Mouse (Mus musculus) midbrain, postnatal 0 days (tissue): ENCODE measurements at regions not wholly inside any gene's neighbourhood (a gene's known extent, or its start where the extent isn't known, plus 50 kb on each side); places are given as distances from the start of the nearest gene placed in this dataset.

Experiments
- ATAC-seq: fragments of 200-750 bp; cut with Nextera tagmentation; 2 replicates; pipeline ENCODE4 v1.8.0; 2017; ENCODE audit warnings: moderate number of reproducible peaks, mild to moderate bottlenecking, moderate TSS enrichment, moderate library complexity; ENCODE audit not compliant: low FRiP score
- DNase-seq: peaks from one replicate; pipeline ENCODE4 v3.0.0-alpha.2; 2015; ENCODE audit warnings: low spot score
- H3K27ac ChIP-seq: fragments of 300-500 bp; sonication (generic); 2 replicates; pipeline ENCODE4 v1.5.1; 2014; ENCODE audit warnings: low read depth, mild to moderate bottlenecking, low read length, mixed read lengths
- H3K27me3 ChIP-seq: fragments of 300-500 bp; sonication (generic); 2 replicates; pipeline ENCODE4 v1.6.1; 2014; ENCODE audit warnings: low read length, control low read depth, mixed read lengths; ENCODE audit not compliant: insufficient read depth
- H3K36me3 ChIP-seq: fragments of 300-500 bp; sonication (generic); 2 replicates; pipeline ENCODE4 v1.6.1; 2014; ENCODE audit warnings: low read length, control low read depth, mixed read lengths; ENCODE audit not compliant: insufficient read depth
- H3K4me1 ChIP-seq: fragments of 300-500 bp; sonication (generic); 2 replicates; pipeline ENCODE4 v1.6.1; 2014; ENCODE audit warnings: mild to moderate bottlenecking, control low read depth, antibody characterized with exemption, low read length, mixed read lengths; ENCODE audit not compliant: insufficient read depth
- H3K4me2 ChIP-seq: fragments of 300-500 bp; sonication (generic); 2 replicates; pipeline ENCODE4 v1.6.1; 2014; ENCODE audit warnings: low read depth, mild to moderate bottlenecking, low read length, mixed read lengths; ENCODE audit not compliant: poor library complexity, severe bottlenecking
- H3K4me3 ChIP-seq: fragments of 300-500 bp; sonication (generic); 2 replicates; pipeline ENCODE4 v1.5.1; 2014; ENCODE audit warnings: low read depth, mild to moderate bottlenecking, low read length, moderate library complexity
- H3K9ac ChIP-seq: fragments of 300-500 bp; sonication (generic); replicated peaks from 2 replicates; pipeline ENCODE4 v1.6.1; 2014; ENCODE audit warnings: mild to moderate bottlenecking, low read length, moderate library complexity, mixed read lengths; ENCODE audit not compliant: poor library complexity, severe bottlenecking
- H3K9me3 ChIP-seq: fragments of 300-500 bp; sonication (generic); 2 replicates; pipeline ENCODE4 v1.6.1; 2016; ENCODE audit warnings: low read length, control low read depth
- CTCF ChIP-seq: IDR thresholded peaks from 2 replicates; pipeline ENCODE4 v1.5.1; 2016; ENCODE audit warnings: antibody characterized with exemption, mild to moderate bottlenecking
- WGBS: fragments of 180-500 bp; shearing (Covaris S2); extraction: QIAGEN DNeasy Blood & Tissue Kit; methylation state at CpG from one replicate; pipeline ENCODE4 v1.1.7; 2014; 5-methylcytosine and 5-hydroxymethylcytosine counted together

- H3K27ac ChIP-seq: no peak overlapping the region
- H3K9ac ChIP-seq: no peak overlapping the region
- no peak overlapping the region for H3K4me3 ChIP-seq
- H3K9me3 ChIP-seq: no peaks in the 10 kb centered on the region
- no peaks in the 10 kb centered on the region for H3K36me3 ChIP-seq
- ATAC-seq (no peak), DNase-seq (no peak)
- 91% methylated on average over 4 of the region's 4 CpGs for WGBS
- H3K27me3 ChIP-seq: no peaks in the 10 kb centered on the region
- TF ChIP-seq CTCF: no peak
- H3K4me2 ChIP-seq: no peak overlapping the region
- H3K4me1 ChIP-seq: no peaks in the 10 kb centered on the region
These were observed 1272.8 kb downstream of the Efna5 start for GRCm38 (mm10) chr17:61608286-61608685.

DNA sequence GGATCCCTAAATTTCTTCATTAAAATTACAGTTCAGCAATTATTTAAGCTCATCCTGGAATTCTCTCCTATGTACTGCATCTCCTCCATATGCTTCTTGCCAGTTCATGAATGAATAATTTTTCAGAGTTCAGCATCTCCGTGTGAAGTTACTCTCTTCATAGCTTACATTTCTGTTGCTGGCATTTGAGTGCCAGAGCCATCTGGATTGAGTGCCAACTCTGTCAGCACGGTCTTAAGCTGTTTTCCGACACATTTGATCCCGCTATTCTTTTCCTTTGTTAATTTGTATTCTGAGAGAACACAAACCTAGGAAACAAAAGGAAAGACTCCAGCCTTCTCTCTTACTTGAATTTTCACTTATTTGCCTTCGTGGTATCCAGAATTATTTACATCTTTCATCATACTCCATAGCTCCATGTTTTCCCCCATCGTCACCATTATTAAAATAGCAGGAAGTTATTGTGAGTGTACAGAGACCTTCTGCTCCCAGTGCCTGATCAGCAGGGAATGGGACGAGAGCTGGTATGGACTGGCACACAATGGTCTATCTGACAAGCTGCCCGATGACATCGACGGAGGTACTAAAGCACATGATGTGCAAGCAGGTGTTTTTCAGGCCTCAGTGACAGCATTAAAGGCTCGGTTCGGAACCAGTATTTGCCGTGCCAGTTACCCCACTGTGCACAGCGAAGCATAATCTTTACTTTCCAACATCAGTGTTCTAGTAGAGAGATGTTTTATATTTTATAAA, 1274.2 kb downstream of the Efna5 start:
- Histone ChIP-seq H3K27ac (no peak overlapping the region), H3K27me3 (no peaks in the 10 kb centered on the region), H3K4me2 (0 out of 2 replicates have a peak overlapping the region, but pooled peaks have one; percentile 9), H3K4me1 (no peaks in the 10 kb centered on the region), H3K9ac (no peak overlapping the region), H3K36me3 (no peaks in the 10 kb centered on the region), H3K4me3 (no peak overlapping the region), H3K9me3 (no peaks in the 10 kb centered on the region)
- ATAC-seq (no peak), DNase-seq (peak; percentile 70)
- 55% methylated on average over 14 of the region's 14 CpGs for WGBS
- no peak for TF ChIP-seq CTCF

DNA sequence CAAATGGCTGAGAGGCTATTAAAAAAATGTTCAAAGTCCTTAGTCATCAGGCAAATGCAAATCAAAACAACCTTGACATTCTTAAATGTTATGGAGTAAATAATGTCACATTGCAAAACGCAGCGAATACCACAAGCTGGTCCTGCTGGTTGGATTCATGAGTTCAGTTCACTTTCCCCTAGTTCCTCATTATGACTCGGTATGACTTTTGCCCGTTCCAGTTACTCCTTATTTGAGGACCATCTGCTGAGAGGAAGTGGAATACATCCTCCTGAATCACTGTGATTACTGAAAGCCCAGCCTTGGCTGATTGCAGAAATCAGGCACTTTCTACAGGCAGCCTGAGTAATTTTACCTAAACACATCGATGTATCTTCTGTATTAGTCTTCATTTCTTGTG, 1276.9 kb downstream of the Efna5 start:
- no peaks in the 10 kb centered on the region for H3K4me1 ChIP-seq
- DNase-seq (no peak), ATAC-seq (no peak)
- H3K27me3 ChIP-seq: no peaks in the 10 kb centered on the region
- no peaks in the 10 kb centered on the region for H3K9me3 ChIP-seq
- 90% methylated on average over 5 of the region's 5 CpGs for WGBS
- no peak overlapping the region for H3K9ac ChIP-seq
- H3K4me2 ChIP-seq: no peak overlapping the region
- H3K36me3 ChIP-seq: no peaks in the 10 kb centered on the region
- H3K4me3 ChIP-seq: no peak overlapping the region
- no peak for TF ChIP-seq CTCF
- no peak overlapping the region for H3K27ac ChIP-seq

DNA sequence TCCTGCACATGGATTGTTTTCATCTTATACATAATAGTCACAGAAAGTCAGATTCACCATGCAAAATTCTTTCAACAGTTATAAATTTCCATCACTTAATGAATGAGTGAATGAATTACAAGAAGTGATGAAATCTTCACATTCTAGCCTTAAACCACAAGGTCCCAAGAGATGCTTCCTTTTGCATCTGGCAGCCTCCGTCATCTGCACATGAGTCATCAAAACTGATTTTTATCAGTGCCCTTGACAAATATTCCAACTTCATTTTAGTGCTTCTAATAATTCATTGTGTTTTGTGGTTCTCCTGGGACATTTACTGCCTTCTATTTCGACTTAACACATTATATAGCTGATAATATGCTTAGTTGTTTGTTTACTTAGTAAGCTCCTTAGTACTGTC, 1291.9 kb downstream of the Efna5 start:
- Histone ChIP-seq H3K9ac (no peak overlapping the region), H3K4me3 (no peak overlapping the region), H3K4me2 (no peak overlapping the region), H3K27ac (no peak overlapping the region), H3K4me1 (no peaks in the 10 kb centered on the region), H3K27me3 (no peaks in the 10 kb centered on the region), H3K9me3 (0 out of 2 replicates have a peak, but pooled peaks cover 3% of the 10 kb centered on the region), H3K36me3 (no peaks in the 10 kb centered on the region)
- ATAC-seq (no peak), DNase-seq (no peak)
- 72% methylated on average over 2 of the region's 2 CpGs for WGBS
- no peak for TF ChIP-seq CTCF

DNA sequence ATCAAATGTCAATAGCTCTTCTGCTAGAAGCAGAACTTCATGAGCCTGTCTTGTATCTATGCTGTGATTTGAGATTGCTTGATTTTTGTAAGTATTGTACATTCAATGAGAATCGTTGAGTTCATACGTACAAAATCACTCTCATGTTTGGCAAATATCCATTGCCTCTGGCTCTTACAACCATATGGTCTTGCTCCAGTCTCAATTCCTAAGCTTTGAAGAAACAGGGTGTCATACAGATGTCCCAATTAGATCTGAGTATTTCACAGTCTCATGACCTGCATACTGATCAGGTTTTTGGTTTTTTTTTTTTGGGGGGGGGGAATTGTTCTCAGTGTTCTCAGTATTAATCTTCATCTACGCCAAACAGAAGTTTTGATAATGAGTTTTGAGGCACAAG, 1302.2 kb downstream of the Efna5 start:
- no peaks in the 10 kb centered on the region for H3K27me3 ChIP-seq
- TF ChIP-seq CTCF: no peak
- H3K9ac ChIP-seq: no peak overlapping the region
- H3K4me2 ChIP-seq: no peak overlapping the region
- no peak overlapping the region for H3K27ac ChIP-seq
- no peak overlapping the region for H3K4me3 ChIP-seq
- DNase-seq (no peak), ATAC-seq (no peak)
- no peaks in the 10 kb centered on the region for H3K9me3 ChIP-seq
- whole genome bisulfite sequencing: 85% methylated on average over 3 of the region's 3 CpGs
- H3K36me3 ChIP-seq: no peaks in the 10 kb centered on the region
- H3K4me1 ChIP-seq: no peaks in the 10 kb centered on the region

DNA sequence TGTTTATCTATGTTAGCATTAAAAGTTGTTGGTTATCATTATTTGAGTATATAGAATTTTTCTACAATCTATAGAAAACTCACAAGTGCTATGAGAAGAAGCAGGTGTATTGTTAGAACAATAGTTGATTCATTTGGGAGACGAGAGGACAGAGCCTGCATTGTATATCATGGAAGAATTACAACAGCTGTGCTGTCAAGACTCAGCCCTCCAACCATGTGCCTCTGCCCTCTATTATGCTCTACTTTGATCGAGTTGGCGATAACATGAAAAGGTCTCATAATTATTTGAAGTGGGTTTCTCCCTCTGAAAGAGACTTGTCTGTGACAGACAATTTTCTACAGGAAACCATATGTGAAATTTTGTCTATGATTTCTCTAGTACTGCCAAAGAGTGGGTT, 1310.2 kb downstream of the Efna5 start:
- TF ChIP-seq CTCF: no peak

More for the DNA sequence above, 1310.2 kb downstream of the Efna5 start:
- DNase-seq (no peak), ATAC-seq (no peak)
- Histone ChIP-seq H3K4me1 (no peaks in the 10 kb centered on the region), H3K27me3 (no peaks in the 10 kb centered on the region), H3K4me2 (no peak overlapping the region), H3K27ac (no peak overlapping the region), H3K4me3 (no peak overlapping the region), H3K36me3 (no peaks in the 10 kb centered on the region), H3K9me3 (no peaks in the 10 kb centered on the region), H3K9ac (no peak overlapping the region)
- WGBS: 61% methylated on average over 3 of the region's 3 CpGs
